Mouse (Mus musculus) hindbrain, embryonic 16.5 days (tissue): ENCODE results near the gene Ccdc50. TPM values are rescaled to one million over a fixed set of nuclear protein-coding genes. Genes with fewer than 3 reads are reported as not detected.

Source experiments
- ATAC-seq: fragments of 200-750 bp; cut with Nextera tagmentation; 2 replicates; pipeline ENCODE4 v1.8.0; 2017; ENCODE audit warnings: moderate TSS enrichment, moderate library complexity
- H3K27ac ChIP-seq: fragments of 300-500 bp; sonication (generic); 2 replicates; pipeline ENCODE4 v1.5.1; 2014; ENCODE audit warnings: low read depth, mild to moderate bottlenecking, control low read depth, low read length, moderate library complexity
- H3K27me3 ChIP-seq: fragments of 300-500 bp; sonication (generic); replicated peaks from 2 replicates; pipeline ENCODE4 v1.6.1; 2014; ENCODE audit warnings: low read length; ENCODE audit not compliant: control insufficient read depth, insufficient read depth
- H3K36me3 ChIP-seq: fragments of 300-500 bp; sonication (generic); 2 replicates; pipeline ENCODE4 v1.6.1; 2014; ENCODE audit warnings: mild to moderate bottlenecking, low read length, moderate library complexity, mixed read lengths; ENCODE audit not compliant: control insufficient read depth, insufficient read depth
- H3K4me1 ChIP-seq: fragments of 300-500 bp; sonication (generic); 2 replicates; pipeline ENCODE4 v1.6.1; 2014; ENCODE audit warnings: low read depth, low read length; ENCODE audit not compliant: control insufficient read depth, insufficient read depth
- H3K4me2 ChIP-seq: fragments of 300-500 bp; sonication (generic); 2 replicates; pipeline ENCODE4 v1.6.1; 2014; ENCODE audit warnings: mild to moderate bottlenecking, low read length, control low read depth, moderate library complexity
- H3K4me3 ChIP-seq: fragments of 300-500 bp; sonication (generic); 2 replicates; pipeline ENCODE4 v1.5.1; 2014; ENCODE audit warnings: mild to moderate bottlenecking, low read length, control low read depth, moderate library complexity
- H3K9ac ChIP-seq: fragments of 300-500 bp; sonication (generic); 2 replicates; pipeline ENCODE4 v1.6.1; 2014; ENCODE audit warnings: low read depth, mild to moderate bottlenecking, control low read depth, low read length, moderate library complexity
- H3K9me3 ChIP-seq: fragments of 300-500 bp; sonication (generic); 2 replicates; pipeline ENCODE4 v1.6.1; 2014; ENCODE audit warnings: mild to moderate bottlenecking, low read length, moderate library complexity; ENCODE audit not compliant: control insufficient read depth
- WGBS: fragments of 180-500 bp; shearing (Covaris S2); extraction: QIAGEN DNeasy Blood & Tissue Kit; methylation state at CpG from one replicate; pipeline ENCODE4 v1.1.7; 2014; 5-methylcytosine and 5-hydroxymethylcytosine counted together
- polyA plus RNA-seq: library from polyadenylated mRNA; unstranded; fragments of >200 nt; fragmentation: Nextera tagmentation; extraction: Ambion mirVana; gene quantifications from 2 replicates; pipeline ENCODE4 v1.2.1, GENCODE M21; 2015

The Ccdc50 gene
- 32.7 and 39.5 TPM in 2 replicates for polyA plus RNA-seq

DNA sequence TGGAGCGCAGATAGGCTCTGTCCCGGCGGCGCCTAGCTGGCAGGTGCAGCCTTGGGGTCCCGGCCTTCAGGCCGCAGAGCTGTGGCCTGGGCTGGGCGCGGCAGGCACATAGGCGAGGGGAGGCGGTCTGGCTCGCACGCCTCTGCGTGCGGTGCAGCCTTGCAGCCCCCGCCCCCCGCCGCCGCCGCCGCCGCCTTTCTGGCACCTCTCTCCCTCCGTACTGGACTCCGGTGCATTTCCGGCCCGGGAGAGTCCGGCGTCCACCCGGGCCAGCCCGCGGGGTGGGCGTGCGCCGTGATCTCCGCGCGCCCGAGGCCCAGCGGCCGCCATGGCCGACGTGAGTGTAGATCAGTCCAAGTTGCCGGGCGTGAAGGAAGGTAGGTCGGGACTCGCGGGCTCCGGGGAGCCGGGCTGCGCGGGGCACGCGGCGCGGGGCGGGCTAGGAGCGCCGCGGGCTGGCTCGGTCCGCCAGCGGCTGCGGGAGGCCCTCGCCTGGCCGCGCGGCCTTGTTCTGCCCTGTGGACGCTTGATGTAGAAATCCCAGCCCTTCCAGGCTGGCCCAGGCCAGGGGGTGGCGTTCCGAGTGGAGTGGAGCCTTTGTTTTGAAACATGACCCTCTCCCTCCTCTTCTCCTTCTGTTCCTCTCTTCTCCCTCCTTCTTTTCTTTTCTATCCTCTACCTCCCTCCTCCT, at the start of gene Ccdc50:
Ccdc50 (plus strand) TSS at position 109 of the 691 bp plus-strand sequence.
- H3K27me3 ChIP-seq = no peaks in the 10 kb centered on the region
- H3K4me1 ChIP-seq = peaks cover 21% of the 10 kb centered on the region
- H3K4me3 ChIP-seq = peak within 1 kb of the TSS; percentile 96
- no peaks in the 10 kb centered on the region for H3K9me3 ChIP-seq
- no peaks in the 10 kb centered on the region for H3K36me3 ChIP-seq
- peak within 1 kb of the TSS; percentile 99 for H3K9ac ChIP-seq
- H3K27ac ChIP-seq = peak within 1 kb of the TSS; percentile 98
- H3K4me2 ChIP-seq = peak within 1 kb of the TSS; percentile 76
- ATAC-seq = peak; percentile 96
- WGBS = under 1% methylated on average over 47 of the region's 69 CpGs

DNA sequence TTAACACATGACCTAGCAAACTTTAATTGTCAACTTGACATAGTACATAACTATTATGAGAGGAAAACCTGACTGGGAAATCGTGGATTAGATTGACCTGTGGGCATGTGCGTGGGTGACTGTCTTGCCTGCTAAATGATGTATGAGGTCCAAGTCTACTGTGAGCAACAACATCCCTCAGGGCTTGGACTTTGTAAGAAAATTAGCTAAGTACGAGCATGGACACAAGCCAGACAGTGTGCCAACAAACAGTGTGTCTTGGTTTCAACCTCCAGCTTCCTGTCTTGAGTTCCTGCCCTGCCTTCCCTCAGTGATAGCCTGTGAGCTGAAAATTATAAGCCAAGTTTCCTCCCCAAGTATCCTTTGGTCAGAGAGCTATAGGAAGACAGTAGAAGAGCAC, 41.1 kb upstream of the Ccdc50 start:
- no peak overlapping the region for H3K4me2 ChIP-seq
- ATAC-seq = no peak
- 73% methylated on average over 3 of the region's 3 CpGs for WGBS

DNA sequence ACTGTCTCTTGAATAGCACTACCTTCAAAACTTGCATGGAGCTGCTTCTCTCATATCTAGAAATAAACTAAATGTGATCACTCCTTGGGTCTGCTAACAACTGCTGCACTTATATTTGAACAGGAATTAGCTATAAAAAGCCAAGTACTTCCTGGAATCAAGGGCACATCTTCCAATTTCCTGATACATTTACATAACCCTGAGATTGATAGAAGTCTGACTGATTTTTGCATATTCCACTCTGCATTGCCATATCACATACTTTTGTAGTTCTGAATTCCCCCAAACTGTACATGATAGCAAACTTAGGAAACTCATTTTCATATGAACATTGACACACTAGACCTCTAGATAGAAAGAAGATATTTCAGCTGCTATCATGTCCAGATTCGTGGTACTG, 40.3 kb upstream of the Ccdc50 start:
- H3K4me1 ChIP-seq = no peaks in the 10 kb centered on the region
- no peak overlapping the region for H3K4me2 ChIP-seq
- H3K4me3 ChIP-seq = no peak overlapping the region
- H3K27ac ChIP-seq = no peak overlapping the region
- H3K36me3 ChIP-seq = no peaks in the 10 kb centered on the region
- no peaks in the 10 kb centered on the region for H3K27me3 ChIP-seq
- 89% methylated on average over 1 of the region's 1 CpGs for WGBS
- no peak for ATAC-seq
- H3K9ac ChIP-seq = no peak overlapping the region
- no peaks in the 10 kb centered on the region for H3K9me3 ChIP-seq

More for the DNA sequence above, 41.1 kb upstream of the Ccdc50 start:
- Histone ChIP-seq H3K9ac (no peak overlapping the region), H3K36me3 (no peaks in the 10 kb centered on the region), H3K27ac (no peak overlapping the region), H3K27me3 (no peaks in the 10 kb centered on the region), H3K4me3 (no peak overlapping the region), H3K9me3 (no peaks in the 10 kb centered on the region), H3K4me1 (no peaks in the 10 kb centered on the region)

DNA sequence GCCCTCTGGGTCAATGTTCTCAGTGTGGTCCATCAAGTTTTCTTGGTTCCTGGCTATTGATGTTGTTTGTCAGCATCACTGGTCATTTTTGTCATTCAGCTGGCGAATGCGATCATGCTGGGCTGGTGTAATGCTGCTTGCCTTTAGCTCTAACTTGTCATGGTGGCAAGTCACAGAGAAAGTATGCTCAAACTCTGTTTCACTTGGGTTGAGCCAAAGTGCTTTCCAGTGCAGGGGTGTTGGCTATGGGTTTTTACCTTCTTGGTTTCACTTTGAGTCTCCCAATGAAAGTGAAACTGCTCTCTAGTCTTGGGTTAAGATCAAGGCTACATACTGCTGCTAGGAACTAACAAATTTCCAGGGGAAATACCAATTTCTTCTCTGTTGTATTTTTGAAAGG, 39.4 kb upstream of the Ccdc50 start:
- no peaks in the 10 kb centered on the region for H3K4me1 ChIP-seq
- no peak overlapping the region for H3K4me3 ChIP-seq
- no peaks in the 10 kb centered on the region for H3K36me3 ChIP-seq
- no peaks in the 10 kb centered on the region for H3K9me3 ChIP-seq
- 92% methylated on average over 2 of the region's 2 CpGs for WGBS
- no peak overlapping the region for H3K4me2 ChIP-seq
- H3K27ac ChIP-seq = no peak overlapping the region
- ATAC-seq = no peak
- H3K27me3 ChIP-seq = no peaks in the 10 kb centered on the region
- H3K9ac ChIP-seq = no peak overlapping the region

DNA sequence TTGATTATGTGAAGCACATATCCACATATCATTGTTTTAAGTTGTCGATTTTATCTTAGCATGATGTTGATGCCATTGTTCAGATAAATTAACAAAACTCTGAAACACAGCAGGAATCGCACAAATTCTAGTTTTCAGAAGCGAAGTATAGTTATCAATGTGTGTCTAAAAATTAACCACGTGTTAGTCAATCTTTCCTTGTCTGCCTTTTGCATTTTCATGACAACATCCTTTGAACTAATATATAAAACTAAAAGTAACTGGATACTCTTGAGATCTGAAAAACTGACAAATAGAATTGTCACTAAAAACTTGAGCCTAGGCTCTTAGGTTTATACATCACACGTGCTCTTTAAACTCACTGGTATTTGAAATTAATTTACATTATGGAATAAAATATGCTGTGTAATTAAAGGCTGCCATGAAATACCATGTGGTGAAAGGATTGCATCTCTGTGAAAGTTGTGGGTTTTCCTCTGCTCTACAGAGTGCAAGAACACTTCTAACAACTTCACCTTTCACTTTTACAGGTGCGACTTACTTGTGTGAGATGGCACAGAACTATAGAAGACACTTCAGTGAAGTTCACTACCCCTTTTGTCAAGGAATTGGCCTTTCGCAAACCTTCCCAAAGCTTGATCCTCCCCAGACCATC, 38.7 kb upstream of the Ccdc50 start:
- Histone ChIP-seq H3K9me3 (no peaks in the 10 kb centered on the region), H3K4me3 (no peak overlapping the region), H3K27me3 (no peaks in the 10 kb centered on the region), H3K4me1 (no peaks in the 10 kb centered on the region), H3K36me3 (no peaks in the 10 kb centered on the region), H3K27ac (no peak overlapping the region), H3K9ac (no peak overlapping the region), H3K4me2 (no peak overlapping the region)
- WGBS = 91% methylated on average over 7 of the region's 7 CpGs
- ATAC-seq = no peak

DNA sequence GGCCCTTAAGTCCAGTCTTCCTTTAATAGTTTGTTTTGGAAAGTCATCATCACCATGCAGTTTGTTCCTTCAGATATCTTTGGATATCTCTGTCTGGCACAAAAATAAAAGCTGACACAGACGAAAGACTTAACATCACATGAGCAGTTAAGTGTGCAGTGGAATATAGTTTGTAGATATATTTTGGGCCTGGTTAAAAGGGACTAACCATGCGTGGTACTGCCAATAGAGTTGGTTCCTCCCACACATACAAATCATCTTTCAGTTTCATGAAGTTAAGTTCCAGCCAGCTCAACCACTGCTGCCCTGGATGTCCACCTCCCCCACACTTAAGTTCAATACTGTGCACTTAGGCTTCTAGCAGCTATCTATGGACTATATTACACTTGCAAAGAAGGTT, 34.2 kb upstream of the Ccdc50 start:
- 74% methylated on average over 2 of the region's 2 CpGs for WGBS
- Histone ChIP-seq H3K36me3 (no peaks in the 10 kb centered on the region), H3K27ac (no peak overlapping the region), H3K9ac (no peak overlapping the region), H3K4me1 (no peaks in the 10 kb centered on the region), H3K27me3 (no peaks in the 10 kb centered on the region), H3K4me2 (no peak overlapping the region), H3K9me3 (no peaks in the 10 kb centered on the region), H3K4me3 (no peak overlapping the region)
- no peak for ATAC-seq

DNA sequence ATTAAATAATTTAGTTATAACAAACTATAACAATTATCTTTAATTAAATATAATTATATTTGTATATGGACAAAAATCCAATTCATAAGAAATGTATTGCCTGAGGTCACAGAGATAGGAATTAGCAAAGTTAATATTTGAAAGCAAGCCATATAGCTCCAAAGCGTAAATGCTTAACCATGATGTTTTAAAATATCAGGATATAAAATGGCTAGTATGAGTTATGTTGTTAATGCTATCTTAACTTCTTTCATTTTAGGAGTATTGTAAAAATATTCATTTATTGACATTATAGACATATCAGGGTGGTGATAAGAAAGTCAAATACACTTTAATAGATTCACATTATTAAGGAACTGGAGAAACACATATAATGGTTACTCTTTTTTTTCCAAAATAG, 28.6 kb upstream of the Ccdc50 start:
- 100% methylated on average over 1 of the region's 1 CpGs for WGBS

DNA sequence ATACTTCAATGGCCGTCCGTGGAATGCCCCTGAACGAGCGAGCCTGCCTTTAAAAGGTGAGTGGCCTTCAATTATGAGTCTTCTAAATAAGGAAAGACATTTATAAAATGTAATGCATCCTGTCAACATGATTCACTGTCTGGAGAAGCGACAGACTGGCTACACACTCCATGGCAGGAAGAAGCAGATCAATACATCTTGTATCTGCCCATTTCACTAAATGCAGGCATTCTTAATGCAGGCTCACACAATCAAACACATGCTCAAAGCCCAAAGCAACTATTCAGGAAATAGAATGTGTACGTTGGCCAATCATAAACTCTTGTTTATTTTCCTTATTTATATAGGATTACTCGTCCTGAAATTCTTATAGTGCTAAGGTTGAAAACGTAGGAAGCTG, 18.5 kb upstream of the Ccdc50 start, which contains the start of gene Uts2b:
Uts2b (minus strand) TSS at position 49 of the 400 bp plus-strand sequence.
- WGBS = 75% methylated on average over 8 of the region's 8 CpGs
- no peak within 1 kb of the TSS for H3K9ac ChIP-seq
- no peak within 1 kb of the TSS for H3K4me2 ChIP-seq
- no peaks in the 10 kb centered on the region for H3K36me3 ChIP-seq
- no peak within 1 kb of the TSS for H3K4me3 ChIP-seq
- ATAC-seq = no peak
- no peaks in the 10 kb centered on the region for H3K27me3 ChIP-seq
- H3K27ac ChIP-seq = no peak within 1 kb of the TSS
- H3K9me3 ChIP-seq = no peaks in the 10 kb centered on the region
- H3K4me1 ChIP-seq = no peaks in the 10 kb centered on the region

More for the DNA sequence above, 28.6 kb upstream of the Ccdc50 start:
- Histone ChIP-seq H3K36me3 (no peaks in the 10 kb centered on the region), H3K4me2 (no peak overlapping the region), H3K27ac (no peak overlapping the region), H3K4me1 (no peaks in the 10 kb centered on the region), H3K9ac (no peak overlapping the region), H3K9me3 (no peaks in the 10 kb centered on the region), H3K27me3 (no peaks in the 10 kb centered on the region), H3K4me3 (no peak overlapping the region)
- no peak for ATAC-seq

DNA sequence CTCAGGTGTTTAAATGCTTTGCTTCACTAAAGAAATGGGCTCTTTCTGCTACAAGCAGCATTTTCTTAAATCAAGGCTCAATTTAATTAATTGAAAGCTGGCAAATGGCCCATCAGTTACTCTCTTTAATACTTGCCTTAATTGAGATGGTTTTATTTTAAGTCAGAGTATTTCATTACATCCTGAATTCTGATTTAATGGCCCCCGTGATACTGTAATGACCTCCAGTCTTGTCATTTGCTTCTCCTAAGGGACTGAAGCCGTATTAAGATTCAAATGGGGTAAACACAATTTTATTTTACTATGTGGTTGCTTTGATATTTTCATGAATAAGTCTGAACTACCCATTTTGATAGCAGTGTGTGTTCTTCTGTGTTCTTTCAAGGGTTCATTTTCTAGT, 18.0 kb upstream of the Ccdc50 start:
- Histone ChIP-seq H3K4me1 (no peaks in the 10 kb centered on the region), H3K9me3 (no peaks in the 10 kb centered on the region), H3K27ac (no peak overlapping the region), H3K4me3 (no peak overlapping the region), H3K36me3 (no peaks in the 10 kb centered on the region), H3K4me2 (no peak overlapping the region), H3K9ac (no peak overlapping the region), H3K27me3 (no peaks in the 10 kb centered on the region)
- 69% methylated on average over 2 of the region's 2 CpGs for WGBS
- ATAC-seq = no peak
